Mouse (Mus musculus): ENCODE data around the gene Prkcb. TPM values are rescaled to one million over a fixed set of nuclear protein-coding genes. Genes with fewer than 3 reads are reported as not detected.
A peak's percentile ranks its signal among the peaks of the same experiment; 100 is the strongest.

Prkcb gene
- polyA plus RNA-seq, 1 experiment from 2014 or later: 60.9 TPM

- Histone ChIP-seq H3K4me3 (replicated peaks; ENCODE audit: low read length) (no peak overlapping the region), H3K9me3 (ENCODE audit: control insufficient read depth, low read length) (no peaks in the 10 kb centered on the region), H3K27ac (ENCODE audit: low read length) (no peak overlapping the region), H3K4me1 (replicated peaks; ENCODE audit: control insufficient read depth, insufficient read depth, low read length) (no peaks in the 10 kb centered on the region), H3K27me3 (replicated peaks; ENCODE audit: control insufficient read depth, insufficient read depth, low read length) (no peaks in the 10 kb centered on the region), H3K36me3 (ENCODE audit: control insufficient read depth, insufficient read depth) (no peaks in the 10 kb centered on the region), H3K9ac (replicated peaks; ENCODE audit: low read depth, low read length) (no peak overlapping the region), H3K4me2 (ENCODE audit: low read length) (no peak overlapping the region)
- 71% methylated on average over 4 of the region's 4 CpGs for WGBS
- no peak for ATAC-seq
Measured at GRCm38 (mm10) chr7:122432401-122432800, 143.8 kb downstream of the Prkcb start.

DNA sequence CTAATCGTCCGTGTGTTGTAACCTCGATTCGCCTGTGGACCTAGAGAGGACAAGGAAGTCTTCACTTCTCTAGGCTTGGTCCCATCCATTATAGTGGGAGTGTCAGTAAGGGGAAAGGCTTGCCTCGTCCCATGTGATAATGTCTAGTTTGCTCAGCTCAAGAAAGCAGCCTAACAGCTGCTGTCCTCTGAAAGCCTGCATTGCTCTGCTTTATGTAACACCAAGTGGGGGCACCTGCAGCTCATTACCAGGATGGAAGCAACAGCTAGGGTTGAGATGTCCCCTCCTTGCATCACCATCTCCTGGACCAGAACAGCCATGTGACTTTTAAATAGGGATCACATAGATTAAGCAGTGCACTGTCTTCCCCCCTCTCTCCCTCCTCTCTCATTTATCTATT is 144.8 kb downstream of the Prkcb start:
- Histone ChIP-seq H3K36me3 (ENCODE audit: control insufficient read depth, insufficient read depth) (no peaks in the 10 kb centered on the region), H3K4me3 (replicated peaks; ENCODE audit: low read length) (no peak overlapping the region), H3K27ac (ENCODE audit: low read length) (no peak overlapping the region), H3K4me2 (ENCODE audit: low read length) (no peak overlapping the region), H3K9ac (replicated peaks; ENCODE audit: low read depth, low read length) (no peak overlapping the region), H3K4me1 (replicated peaks; ENCODE audit: control insufficient read depth, insufficient read depth, low read length) (no peaks in the 10 kb centered on the region), H3K9me3 (ENCODE audit: control insufficient read depth, low read length) (no peaks in the 10 kb centered on the region), H3K27me3 (replicated peaks; ENCODE audit: control insufficient read depth, insufficient read depth, low read length) (no peaks in the 10 kb centered on the region)
- ATAC-seq: no peak
- WGBS: 92% methylated on average over 5 of the region's 5 CpGs

- H3K4me2 ChIP-seq (ENCODE audit: low read length): no peak overlapping the region
- no peaks in the 10 kb centered on the region for H3K27me3 ChIP-seq (replicated peaks; ENCODE audit: control insufficient read depth, insufficient read depth, low read length)
- no peak for ATAC-seq
- H3K36me3 ChIP-seq (ENCODE audit: control insufficient read depth, insufficient read depth): no peaks in the 10 kb centered on the region
- 91% methylated on average over 4 of the region's 4 CpGs for WGBS
- no peak overlapping the region for H3K27ac ChIP-seq (ENCODE audit: low read length)
- no peak overlapping the region for H3K4me3 ChIP-seq (replicated peaks; ENCODE audit: low read length)
- no peaks in the 10 kb centered on the region for H3K9me3 ChIP-seq (ENCODE audit: control insufficient read depth, low read length)
- H3K4me1 ChIP-seq (replicated peaks; ENCODE audit: control insufficient read depth, insufficient read depth, low read length): no peaks in the 10 kb centered on the region
- H3K9ac ChIP-seq (replicated peaks; ENCODE audit: low read depth, low read length): no peak overlapping the region
Measured at GRCm38 (mm10) chr7:122434941-122435340, 146.4 kb downstream of the Prkcb start.

DNA sequence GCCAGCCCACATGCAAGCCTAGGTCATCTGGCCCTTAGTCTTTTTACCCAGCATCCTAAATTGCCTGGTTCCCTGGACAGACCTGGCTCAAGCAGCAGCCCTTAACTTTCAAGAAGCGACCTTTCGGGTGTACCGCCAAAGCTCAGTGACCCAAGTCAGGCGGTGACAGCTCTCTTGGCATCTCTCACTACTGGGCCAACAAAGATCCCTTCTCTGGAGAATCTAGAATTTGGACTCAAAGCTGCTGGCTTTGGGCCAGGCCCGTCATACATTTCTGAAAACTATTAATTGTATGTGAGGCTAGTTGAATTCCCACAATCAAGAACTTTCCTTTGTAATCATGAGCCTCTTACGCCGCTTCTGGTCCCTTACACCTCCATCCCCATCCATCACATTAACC is 147.0 kb downstream of the Prkcb start:
- no peak for ATAC-seq
- Histone ChIP-seq H3K4me2 (ENCODE audit: low read length) (no peak overlapping the region), H3K9ac (replicated peaks; ENCODE audit: low read depth, low read length) (no peak overlapping the region), H3K4me1 (replicated peaks; ENCODE audit: control insufficient read depth, insufficient read depth, low read length) (no peaks in the 10 kb centered on the region), H3K36me3 (ENCODE audit: control insufficient read depth, insufficient read depth) (no peaks in the 10 kb centered on the region), H3K4me3 (replicated peaks; ENCODE audit: low read length) (no peak overlapping the region), H3K27me3 (replicated peaks; ENCODE audit: control insufficient read depth, insufficient read depth, low read length) (no peaks in the 10 kb centered on the region), H3K9me3 (ENCODE audit: control insufficient read depth, low read length) (no peaks in the 10 kb centered on the region), H3K27ac (ENCODE audit: low read length) (no peak overlapping the region)
- 81% methylated on average over 7 of the region's 7 CpGs for WGBS

GRCm38 (mm10) chr7:122437390-122437789 is 148.8 kb downstream of the Prkcb start:
- Histone ChIP-seq H3K27ac (ENCODE audit: low read length) (no peak overlapping the region), H3K27me3 (replicated peaks; ENCODE audit: control insufficient read depth, insufficient read depth, low read length) (no peaks in the 10 kb centered on the region), H3K9ac (replicated peaks; ENCODE audit: low read depth, low read length) (no peak overlapping the region), H3K36me3 (ENCODE audit: control insufficient read depth, insufficient read depth) (no peaks in the 10 kb centered on the region), H3K4me3 (replicated peaks; ENCODE audit: low read length) (no peak overlapping the region), H3K9me3 (ENCODE audit: control insufficient read depth, low read length) (no peaks in the 10 kb centered on the region), H3K4me2 (ENCODE audit: low read length) (no peak overlapping the region), H3K4me1 (replicated peaks; ENCODE audit: control insufficient read depth, insufficient read depth, low read length) (no peaks in the 10 kb centered on the region)
- ATAC-seq: no peak
- 71% methylated on average over 1 of the region's 1 CpGs for WGBS

- 55% methylated on average over 6 of the region's 6 CpGs for WGBS
- no peaks in the 10 kb centered on the region for H3K4me1 ChIP-seq (replicated peaks; ENCODE audit: control insufficient read depth, insufficient read depth, low read length)
- H3K9ac ChIP-seq (replicated peaks; ENCODE audit: low read depth, low read length): no peak overlapping the region
- no peaks in the 10 kb centered on the region for H3K27me3 ChIP-seq (replicated peaks; ENCODE audit: control insufficient read depth, insufficient read depth, low read length)
- peaks cover 2% of the 10 kb centered on the region; the same call in 1 of the 2 replicates for H3K9me3 ChIP-seq (ENCODE audit: control insufficient read depth, low read length)
- no peaks in the 10 kb centered on the region for H3K36me3 ChIP-seq (ENCODE audit: control insufficient read depth, insufficient read depth)
- no peak overlapping the region for H3K27ac ChIP-seq (ENCODE audit: low read length)
- ATAC-seq: no peak
- no peak overlapping the region for H3K4me3 ChIP-seq (replicated peaks; ENCODE audit: low read length)
- no peak overlapping the region for H3K4me2 ChIP-seq (ENCODE audit: low read length)
Measured at GRCm38 (mm10) chr7:122445056-122445455, 156.5 kb downstream of the Prkcb start.

- 84% methylated on average over 8 of the region's 8 CpGs for WGBS
Measured at GRCm38 (mm10) chr7:122452671-122453070, 164.1 kb downstream of the Prkcb start.

DNA sequence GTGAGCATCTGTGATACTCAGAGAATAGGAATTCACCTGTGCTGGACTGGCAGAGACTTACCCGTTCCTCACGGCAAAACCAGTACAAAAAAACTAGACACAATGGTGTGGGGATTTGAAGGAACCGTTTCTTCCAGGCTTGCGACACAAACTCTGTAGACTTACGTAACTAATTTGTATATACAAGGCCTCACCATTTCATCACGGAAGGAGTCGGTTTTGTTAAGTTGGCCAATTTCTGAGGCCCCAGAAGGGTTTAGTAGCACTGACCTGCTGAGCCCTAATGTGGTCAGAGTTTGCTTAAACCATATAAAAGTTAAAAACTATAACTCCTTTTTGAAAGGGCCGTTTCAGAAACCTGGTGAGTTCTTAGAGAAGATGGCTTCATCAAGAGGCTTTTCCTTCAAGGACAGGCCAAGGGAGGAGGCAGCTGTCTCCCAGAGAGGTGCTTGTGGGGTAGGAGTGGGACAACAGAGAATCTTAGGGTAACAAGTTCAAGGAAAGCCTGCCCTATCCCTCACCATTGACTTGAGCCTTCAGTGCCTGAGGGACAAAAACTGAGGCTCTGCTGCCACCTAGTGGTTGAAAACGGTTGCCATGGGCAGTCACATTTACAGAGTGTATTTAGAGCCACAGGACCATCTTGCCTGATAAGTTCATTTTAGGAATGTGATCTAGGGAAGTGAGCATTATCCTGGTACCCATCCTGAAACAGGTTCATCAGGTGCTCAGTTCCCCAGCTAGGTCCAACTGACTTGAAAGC is 170.8 kb downstream of the Prkcb start:
- WGBS: 68% methylated on average over 9 of the region's 9 CpGs
- Histone ChIP-seq H3K9ac (replicated peaks; ENCODE audit: low read depth, low read length) (no peak overlapping the region), H3K9me3 (ENCODE audit: control insufficient read depth, low read length) (no peaks in the 10 kb centered on the region), H3K27me3 (replicated peaks; ENCODE audit: control insufficient read depth, insufficient read depth, low read length) (no peaks in the 10 kb centered on the region; the same call in 1 of the 2 replicates), H3K4me2 (ENCODE audit: low read length) (no peak overlapping the region), H3K4me1 (replicated peaks; ENCODE audit: control insufficient read depth, insufficient read depth, low read length) (no peaks in the 10 kb centered on the region), H3K27ac (ENCODE audit: low read length) (no peak overlapping the region), H3K4me3 (replicated peaks; ENCODE audit: low read length) (no peak overlapping the region), H3K36me3 (ENCODE audit: control insufficient read depth, insufficient read depth) (no peaks in the 10 kb centered on the region)
- peak; percentile 78 for ATAC-seq

More at GRCm38 (mm10) chr7:122452671-122453070, 164.1 kb downstream of the Prkcb start:
- Histone ChIP-seq H3K27ac (ENCODE audit: low read length) (no peak overlapping the region), H3K4me3 (replicated peaks; ENCODE audit: low read length) (no peak overlapping the region), H3K27me3 (replicated peaks; ENCODE audit: control insufficient read depth, insufficient read depth, low read length) (no peaks in the 10 kb centered on the region), H3K36me3 (ENCODE audit: control insufficient read depth, insufficient read depth) (no peaks in the 10 kb centered on the region), H3K9ac (replicated peaks; ENCODE audit: low read depth, low read length) (no peak overlapping the region), H3K9me3 (ENCODE audit: control insufficient read depth, low read length) (no peaks in the 10 kb centered on the region), H3K4me2 (ENCODE audit: low read length) (no peak overlapping the region), H3K4me1 (replicated peaks; ENCODE audit: control insufficient read depth, insufficient read depth, low read length) (no peaks in the 10 kb centered on the region)
- no peak for ATAC-seq

- 49% methylated on average over 2 of the region's 2 CpGs for whole genome bisulfite sequencing
- Histone ChIP-seq H3K9me3 (ENCODE audit: control insufficient read depth, low read length) (no peaks in the 10 kb centered on the region), H3K4me2 (ENCODE audit: low read length) (no peak overlapping the region), H3K27me3 (replicated peaks; ENCODE audit: control insufficient read depth, insufficient read depth, low read length) (peaks cover under 1% of the 10 kb centered on the region), H3K36me3 (ENCODE audit: control insufficient read depth, insufficient read depth) (no peaks in the 10 kb centered on the region), H3K4me1 (replicated peaks; ENCODE audit: control insufficient read depth, insufficient read depth, low read length) (no peaks in the 10 kb centered on the region), H3K9ac (replicated peaks; ENCODE audit: low read depth, low read length) (no peak overlapping the region), H3K27ac (ENCODE audit: low read length) (no peak overlapping the region), H3K4me3 (replicated peaks; ENCODE audit: low read length) (no peak overlapping the region)
- ATAC-seq: no peak
Measured at GRCm38 (mm10) chr7:122460020-122460419, 171.5 kb downstream of the Prkcb start.

Data from forebrain, embryonic 16.5 days (tissue).